Mouse (Mus musculus) hematopoietic stem cell, adult 5-6 weeks (primary cell): ENCODE measurements around the gene Fam222b. TPM values are rescaled to one million over a fixed set of nuclear protein-coding genes. Genes with fewer than 3 reads are reported as not detected.

Source experiments
- ATAC-seq, 2 experiments: fragments of 125-278 bp in 1 of 2; replicated peaks in 1 of 2; 2 replicates each; pipeline ENCODE4 v1.8.0; 2016 to 2017; ENCODE audit warnings: inconsistent platforms in 2 of 2, mild to moderate bottlenecking in 2 of 2, moderate number of reproducible peaks in 2 of 2, low read depth in 1 of 2, moderate TSS enrichment in 1 of 2; ENCODE audit not compliant: low FRiP score in 2 of 2, poor library complexity in 2 of 2, severe bottlenecking in 2 of 2, insufficient read depth in 1 of 2, low TSS enrichment in 1 of 2
- total RNA-seq: library from RNA; stranded (forward); fragments of 172-1452, 232-1000 nt; gene quantifications from 2 replicates; pipeline ENCODE4 v1.2.3, GENCODE M21; 2017

The Fam222b gene
- total RNA-seq, 1 experiment from 2014 or later = 3.2 TPM

- peak; percentile 28 to 54; a peak in 3 of 4 replicates for ATAC-seq
These were observed 74.3 kb downstream of the Fam222b start for GRCm38 (mm10) chr11:78168541-78169468.

DNA sequence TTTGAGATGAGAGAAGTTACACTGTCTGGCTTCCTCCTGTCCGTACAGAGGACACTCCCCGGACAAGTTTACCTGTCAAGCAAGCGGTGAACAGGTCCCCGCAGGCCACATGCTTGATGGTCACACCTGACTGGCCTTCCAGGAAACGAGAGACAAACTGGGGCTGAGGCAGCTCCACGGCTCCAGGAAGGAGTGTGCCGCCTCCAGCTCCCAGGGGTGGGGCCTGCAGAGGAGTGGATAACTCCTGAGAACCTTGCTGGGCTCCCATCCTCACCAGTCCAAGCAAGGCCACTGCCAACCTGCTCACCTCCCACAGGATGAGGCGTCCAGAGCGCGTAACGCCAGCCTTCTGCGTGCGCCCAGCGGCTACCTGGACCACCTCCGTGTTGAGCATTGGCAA lies 75.8 kb downstream of the Fam222b start:
- no peak for ATAC-seq

DNA sequence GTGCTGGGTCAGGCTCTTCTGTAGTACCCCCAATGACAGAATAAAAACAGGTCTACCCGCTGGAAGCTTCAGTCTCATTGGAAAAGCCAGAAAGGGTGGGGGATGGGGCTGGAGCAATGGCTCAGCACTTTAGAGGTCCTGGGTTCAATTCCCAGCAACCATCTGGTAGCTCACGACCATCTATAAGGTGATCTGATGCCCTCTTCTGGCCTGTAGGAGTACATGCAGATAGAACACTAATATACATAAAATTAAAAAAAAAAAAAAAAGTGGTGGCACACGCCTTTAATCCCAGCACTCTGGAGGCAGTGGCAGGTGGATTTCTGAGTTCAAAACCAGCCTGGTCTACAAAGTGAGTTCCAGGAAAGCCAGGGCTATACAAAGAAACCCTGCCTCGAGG lies 76.9 kb downstream of the Fam222b start:
- no peak for ATAC-seq

- no peak for ATAC-seq
These were observed 77.7 kb downstream of the Fam222b start for GRCm38 (mm10) chr11:78172034-78172747.

DNA sequence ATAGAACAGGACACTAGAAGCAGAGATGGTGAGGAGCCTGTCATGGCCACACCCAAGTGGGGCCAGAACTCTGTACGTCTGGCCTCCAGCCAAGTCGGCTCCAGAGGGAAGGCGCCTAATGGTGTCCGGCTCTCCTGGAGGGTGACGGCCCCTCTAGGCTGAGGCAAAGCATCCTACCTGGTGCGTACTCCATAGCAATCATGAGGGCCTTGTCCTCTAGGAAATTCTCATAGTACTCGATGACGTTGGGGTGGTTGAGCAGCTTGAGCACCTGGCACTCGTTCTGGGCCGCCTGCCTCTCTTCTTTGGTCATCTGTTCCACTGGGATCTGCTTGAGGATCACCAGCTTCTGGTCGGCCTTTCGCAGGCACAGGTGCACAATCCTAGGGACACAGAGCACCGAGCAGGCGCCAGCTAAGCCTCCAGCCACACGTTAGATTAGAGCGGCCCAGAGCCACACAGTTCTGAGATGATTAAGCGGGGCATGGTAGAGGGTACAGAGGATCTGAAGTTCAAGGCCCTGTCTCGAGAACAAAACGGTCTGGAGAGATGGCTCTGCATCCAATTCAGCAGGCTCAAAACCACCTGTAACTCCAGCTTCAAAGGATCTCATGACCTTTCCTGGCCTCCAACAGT lies 78.4 kb downstream of the Fam222b start:
- ATAC-seq = no peak

GRCm38 (mm10) chr11:78174506-78174905 lies 80.0 kb downstream of the Fam222b start:
- ATAC-seq = no peak

GRCm38 (mm10) chr11:78175771-78176401 lies 81.4 kb downstream of the Fam222b start:
- ATAC-seq = no peak

DNA sequence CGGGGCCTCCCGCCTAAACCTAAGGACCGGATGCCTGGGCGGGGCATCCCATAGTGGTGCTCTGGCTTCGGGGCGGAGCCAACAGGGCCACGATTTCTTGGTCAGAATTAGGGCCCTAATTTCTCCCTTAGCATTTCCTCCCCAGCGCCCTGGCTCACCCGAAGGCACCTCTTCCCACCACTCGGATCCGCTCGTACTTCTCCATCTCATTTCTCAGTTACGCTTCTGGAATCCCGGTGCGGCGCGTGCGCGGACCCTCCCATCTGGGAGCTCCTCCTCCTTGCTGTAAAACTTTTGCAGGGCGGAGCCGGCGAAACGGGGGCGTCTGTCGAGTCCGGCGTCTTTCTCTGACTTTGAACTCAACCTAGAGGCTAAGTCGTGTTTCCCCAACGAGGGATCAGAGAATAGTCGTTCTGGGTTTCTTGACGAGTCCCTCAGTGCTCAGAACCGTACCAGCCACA lies 82.0 kb downstream of the Fam222b start, which contains the start of the genes Nek8 and Tlcd1:
Gene Nek8, minus strand, starts transcription at position 274 of the 461 bp plus-strand sequence.
Gene Tlcd1, plus strand, starts transcription at position 310 of the 461 bp plus-strand sequence.
- peak; percentile 67 to 69 for ATAC-seq

DNA sequence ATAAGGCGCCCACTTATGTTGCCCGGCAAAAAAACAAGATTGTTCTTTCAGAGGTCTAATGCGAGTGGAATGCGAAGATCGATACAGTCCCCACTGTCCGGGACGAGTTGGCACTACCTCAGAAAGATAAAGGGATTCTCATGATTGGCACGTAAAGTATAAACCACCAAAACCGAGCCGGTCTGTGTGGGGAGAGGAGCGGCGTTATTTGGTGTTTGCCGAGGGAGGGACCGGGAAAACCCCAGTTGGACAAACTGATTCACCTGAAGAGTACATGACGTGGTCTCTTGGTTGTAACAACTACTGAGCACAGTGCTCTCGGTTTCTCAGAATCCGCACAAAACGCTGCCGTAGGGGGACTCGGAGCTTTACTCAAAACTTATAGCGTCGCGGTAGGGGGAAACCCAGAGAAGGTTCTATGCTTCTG lies 82.5 kb downstream of the Fam222b start:
- ATAC-seq = no peak

- ATAC-seq = peak; percentile 7 to 15; a peak in 2 of 4 replicates
These were observed 83.0 kb downstream of the Fam222b start for GRCm38 (mm10) chr11:78177437-78177836.

GRCm38 (mm10) chr11:78177903-78178858 lies 83.7 kb downstream of the Fam222b start:
- ATAC-seq = peak; percentile 69 to 70

DNA sequence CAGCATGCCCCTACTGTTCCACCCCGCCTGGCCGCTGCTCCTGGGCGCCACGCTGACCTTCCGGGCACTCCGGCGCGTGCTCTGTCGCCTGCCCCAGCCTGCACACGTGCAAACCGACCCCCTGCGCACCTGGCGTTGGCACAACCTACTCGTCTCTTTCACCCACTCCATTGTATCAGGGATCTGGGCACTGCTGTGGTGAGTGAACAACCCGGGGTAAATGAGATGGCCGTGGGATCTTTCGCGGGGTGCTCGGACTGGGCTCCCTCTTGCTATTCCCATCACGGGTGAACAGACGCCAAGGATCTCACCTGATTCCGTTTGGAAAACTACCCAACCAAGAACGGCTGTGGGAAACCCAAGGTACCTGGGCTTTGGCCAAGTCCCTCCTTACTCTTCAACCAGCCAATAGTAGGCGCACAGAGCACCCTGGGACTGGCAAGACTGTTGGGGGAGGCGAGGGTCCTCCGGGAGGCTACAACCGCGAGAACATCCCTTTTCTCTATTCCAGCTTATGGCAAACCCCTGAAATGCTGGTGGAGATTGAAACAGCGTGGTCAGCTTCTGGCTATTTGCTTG lies 84.5 kb downstream of the Fam222b start:
- no peak for ATAC-seq

GRCm38 (mm10) chr11:78179438-78179999 lies 85.1 kb downstream of the Fam222b start:
- ATAC-seq = no peak

DNA sequence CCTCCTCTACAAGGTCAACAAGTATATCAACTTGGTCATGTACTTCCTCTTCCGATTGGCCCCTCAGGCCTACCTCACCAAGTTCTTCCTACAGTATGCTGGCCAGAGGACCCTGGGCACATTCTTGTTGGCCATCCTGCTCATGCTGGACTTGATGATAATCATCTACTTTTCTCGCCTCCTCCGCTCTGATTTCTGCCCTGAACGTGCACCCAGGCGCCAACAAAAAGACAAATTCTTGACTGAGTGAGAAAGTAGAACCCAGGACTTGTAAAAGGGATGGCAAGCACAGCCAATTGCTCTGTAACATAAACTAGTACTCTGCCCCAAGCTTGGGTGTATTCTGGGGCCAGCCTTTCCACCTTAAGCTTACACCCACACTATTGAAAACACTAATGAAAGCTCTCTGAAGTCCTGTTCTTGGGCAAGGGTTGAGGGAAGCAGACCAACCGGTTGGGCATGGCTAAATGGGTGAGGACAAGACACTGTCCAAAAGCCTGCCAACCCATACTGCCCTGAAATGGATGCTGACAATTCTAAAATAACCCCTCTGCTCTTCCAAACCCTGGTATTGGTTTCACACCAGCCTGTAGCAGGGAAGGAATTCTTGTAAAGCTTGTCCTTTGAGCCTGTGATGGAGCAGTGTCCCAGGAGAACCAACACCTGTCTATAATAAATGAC lies 85.8 kb downstream of the Fam222b start:
- no peak for ATAC-seq

GRCm38 (mm10) chr11:78181830-78182357 lies 87.4 kb downstream of the Fam222b start:
- no peak for ATAC-seq
